Mouse (Mus musculus) testis, adult 2 months (tissue): ENCODE data around the gene E2f4.

ENCODE experiments used
- CTCF ChIP-seq: fragments of 200-500 bp; IDR thresholded peaks from 2 replicates; pipeline ENCODE4 v1.5.1; 2012; ENCODE audit warnings: low read depth, mild to moderate bottlenecking, inconsistent platforms, low read length, moderate library complexity; ENCODE audit not compliant: control insufficient read depth, insufficient read depth, insufficient replicate concordance
- POLR2A ChIP-seq: fragments of 200-500 bp; IDR thresholded peaks from 2 replicates; pipeline ENCODE4 v1.6.1; 2012; ENCODE audit warnings: low read depth, mild to moderate bottlenecking, inconsistent platforms, low read length, moderate library complexity; ENCODE audit not compliant: control insufficient read depth

DNA sequence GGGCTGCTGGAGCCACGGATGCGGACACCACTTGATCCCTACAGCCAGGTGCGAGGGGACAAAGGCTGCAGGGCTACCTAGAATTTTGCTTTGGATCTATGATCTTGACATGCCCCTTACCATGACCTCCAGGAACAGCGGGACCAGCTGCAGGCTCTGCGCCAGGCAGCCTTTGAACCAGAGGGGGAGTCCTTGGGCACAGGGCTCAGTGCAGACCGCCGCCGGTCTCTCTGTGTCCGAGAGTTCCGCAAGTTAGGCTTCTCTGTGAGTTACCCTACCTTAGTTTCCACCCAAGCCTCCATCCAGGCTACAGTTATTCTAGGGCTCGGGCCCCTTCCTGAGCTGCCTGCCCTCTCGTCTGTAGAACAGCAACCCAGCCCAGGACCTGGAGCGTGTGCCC is 10.2 kb downstream of the E2f4 start:
- TF ChIP-seq POLR2A (no peak), CTCF (no peak)
